Mouse (Mus musculus): ENCODE measurements around the gene P4ha2.

- TF ChIP-seq EP300 (IDR thresholded peaks at IDR 0.05; ENCODE audit: insufficient read depth, low read depth, low read length) (no peak), CTCF (IDR thresholded peaks at IDR 0.05; ENCODE audit: low read depth, low read length) (no peak)
Observed at GRCm38 (mm10) chr11:54174877-54175276, 75.0 kb downstream of the P4ha2 start.
